Mouse (Mus musculus) 3T3-L1 (cell line): ENCODE measurements around the gene Hspa1b.
A peak's percentile ranks its signal among the peaks of the same experiment; 100 is the strongest.

Source experiments
- DNase-seq: peaks from one replicate; pipeline ENCODE4 v3.0.0-alpha.2; 2015; ENCODE audit warnings: low read depth, low spot score

The Hspa1b gene

DNA sequence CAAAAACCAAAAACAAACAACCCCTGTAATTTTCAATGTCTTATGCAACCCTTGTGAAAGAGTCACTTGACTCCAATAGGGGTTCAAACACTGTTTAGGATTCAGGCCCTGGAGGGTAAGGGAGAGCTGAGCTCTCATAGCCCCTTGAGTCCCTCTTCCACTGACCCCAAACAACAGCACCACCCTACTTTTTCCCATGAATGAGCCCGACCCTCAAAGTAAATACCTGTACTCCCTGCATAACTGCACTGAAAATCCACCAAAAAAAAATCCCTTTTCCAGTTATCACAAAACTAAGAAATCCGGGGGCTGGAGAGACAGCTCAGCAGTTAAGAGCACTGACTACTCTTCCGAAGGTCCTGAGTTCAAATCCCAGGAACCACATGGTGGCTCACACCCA is 3.2 kb downstream of the Hspa1b start:
- no peak for DNase-seq

DNA sequence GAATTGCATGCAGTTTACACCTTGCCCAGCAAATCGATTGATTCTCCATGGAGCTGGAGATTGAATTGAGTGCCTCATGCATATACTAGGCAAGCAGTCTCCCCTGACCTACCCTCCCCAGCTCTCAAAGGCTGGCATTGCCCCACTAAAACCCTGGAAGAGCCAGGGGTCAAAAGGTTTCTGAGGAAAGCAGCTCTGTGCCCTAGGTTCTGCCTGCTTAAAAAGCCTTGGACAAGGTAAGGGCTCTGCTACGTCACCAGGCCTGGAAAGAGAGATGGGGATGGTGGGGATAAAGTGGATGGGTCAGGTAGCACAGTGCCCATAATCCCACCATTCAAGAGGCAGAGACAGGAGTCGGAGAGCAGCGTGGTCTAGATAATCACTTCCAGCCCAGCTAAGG is 4.2 kb downstream of the Hspa1b start:
- DNase-seq, result no peak

DNA sequence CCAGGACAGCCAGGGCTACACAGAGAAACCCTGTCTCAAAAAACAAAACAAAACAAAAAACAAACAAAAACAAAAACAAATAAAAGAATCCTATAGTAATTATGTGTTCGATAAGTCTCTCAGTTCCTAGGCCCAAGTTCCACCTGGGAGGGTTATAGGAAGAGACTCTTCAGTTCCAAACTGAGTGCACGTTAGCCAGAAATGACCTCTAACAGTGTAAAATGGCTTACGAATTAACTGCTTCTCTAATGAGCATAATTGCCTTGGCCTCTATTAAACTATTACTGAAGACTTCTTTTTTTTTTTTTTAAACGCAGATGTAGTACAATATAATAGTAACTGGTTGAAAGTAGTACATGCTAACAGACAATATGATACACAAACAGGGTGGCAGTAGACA is 5.1 kb downstream of the Hspa1b start:
- DNase-seq, result no peak

DNA sequence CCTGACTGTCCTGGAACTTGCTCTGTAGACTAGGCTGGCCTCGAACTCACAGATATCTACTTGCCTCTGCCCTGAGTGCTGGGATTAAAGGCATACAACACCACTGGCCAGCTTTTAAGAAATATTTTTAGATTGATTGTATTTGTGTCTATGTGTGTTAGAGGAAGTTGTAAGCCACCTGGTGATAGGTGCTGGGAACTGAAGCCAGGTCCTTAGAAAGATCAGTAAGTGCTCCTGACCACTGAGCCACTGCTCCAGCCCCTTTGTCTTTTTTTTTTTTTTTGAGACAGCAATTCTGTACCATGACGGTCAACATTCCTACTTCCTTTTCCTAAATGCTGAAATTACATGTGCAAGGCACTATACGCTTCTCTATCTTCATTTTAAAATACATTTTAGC is 5.8 kb downstream of the Hspa1b start:
- DNase-seq, result no peak

DNA sequence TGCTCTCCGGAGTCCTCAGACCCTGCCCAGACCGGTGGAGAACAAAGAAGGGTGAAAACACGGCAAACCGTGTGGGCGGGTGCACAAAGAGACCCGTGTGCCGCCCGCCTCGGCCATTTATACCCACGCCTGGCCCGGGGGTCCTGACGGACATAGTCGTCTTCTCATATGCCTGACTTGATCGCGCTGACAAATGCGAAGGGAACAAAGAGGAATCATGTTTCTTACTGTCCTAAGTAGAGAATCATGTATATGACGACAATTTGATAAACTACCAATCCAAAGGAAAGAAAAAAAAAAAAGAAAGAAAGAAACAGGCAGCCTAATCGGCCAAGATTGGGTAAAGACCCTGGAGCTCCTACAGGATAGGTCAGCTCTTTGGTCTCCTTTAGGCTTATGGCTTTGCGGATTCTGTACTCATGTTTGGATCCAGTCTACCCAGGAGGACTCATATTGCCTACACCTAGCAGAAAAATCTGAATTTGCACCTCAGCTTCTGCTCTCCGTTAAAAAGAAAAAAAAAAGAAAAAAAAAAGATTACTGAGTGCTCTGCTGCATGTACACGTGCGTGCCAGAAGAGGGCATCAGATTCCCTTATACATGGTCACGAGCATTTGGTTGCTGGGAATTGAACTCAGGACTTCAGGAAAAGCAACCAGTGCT is 6.5 kb downstream of the Hspa1b start:
- peak; percentile 87 for DNase-seq

DNA sequence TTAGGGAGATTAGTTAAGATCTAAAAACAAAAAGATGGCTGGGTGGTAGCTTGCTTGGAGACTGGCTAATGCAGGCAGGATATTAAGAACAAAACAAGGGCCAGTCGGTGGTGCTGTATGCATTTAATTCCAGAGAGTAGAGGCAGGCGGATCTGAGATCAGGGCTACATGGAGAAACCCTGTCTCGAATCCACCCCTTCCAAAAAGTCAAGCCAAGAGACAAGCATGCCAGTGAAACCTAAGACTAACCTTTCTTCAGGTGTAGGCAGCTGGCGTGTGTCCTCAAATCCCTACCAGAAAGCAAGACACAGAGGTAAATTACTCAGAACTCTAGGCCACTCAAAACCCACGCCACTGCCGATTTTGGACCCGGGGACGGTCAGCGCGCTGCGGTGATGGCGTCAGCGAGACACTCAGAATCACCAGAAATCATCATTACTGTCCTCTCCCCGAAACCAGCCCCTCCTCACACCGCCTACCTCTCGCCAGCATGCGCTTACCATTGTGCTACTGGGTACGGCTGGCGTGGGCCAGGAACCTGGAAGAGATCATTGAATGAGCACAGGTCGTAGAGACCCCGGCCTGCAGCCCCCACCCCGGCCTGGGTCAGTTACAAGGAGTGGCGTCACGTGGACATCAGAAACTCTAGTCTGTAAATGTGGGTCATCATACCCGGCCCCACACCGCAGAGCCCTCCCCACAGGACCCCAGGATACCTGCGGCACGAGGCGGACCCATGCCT is 7.2 kb downstream of the Hspa1b start:
- no peak for DNase-seq

DNA sequence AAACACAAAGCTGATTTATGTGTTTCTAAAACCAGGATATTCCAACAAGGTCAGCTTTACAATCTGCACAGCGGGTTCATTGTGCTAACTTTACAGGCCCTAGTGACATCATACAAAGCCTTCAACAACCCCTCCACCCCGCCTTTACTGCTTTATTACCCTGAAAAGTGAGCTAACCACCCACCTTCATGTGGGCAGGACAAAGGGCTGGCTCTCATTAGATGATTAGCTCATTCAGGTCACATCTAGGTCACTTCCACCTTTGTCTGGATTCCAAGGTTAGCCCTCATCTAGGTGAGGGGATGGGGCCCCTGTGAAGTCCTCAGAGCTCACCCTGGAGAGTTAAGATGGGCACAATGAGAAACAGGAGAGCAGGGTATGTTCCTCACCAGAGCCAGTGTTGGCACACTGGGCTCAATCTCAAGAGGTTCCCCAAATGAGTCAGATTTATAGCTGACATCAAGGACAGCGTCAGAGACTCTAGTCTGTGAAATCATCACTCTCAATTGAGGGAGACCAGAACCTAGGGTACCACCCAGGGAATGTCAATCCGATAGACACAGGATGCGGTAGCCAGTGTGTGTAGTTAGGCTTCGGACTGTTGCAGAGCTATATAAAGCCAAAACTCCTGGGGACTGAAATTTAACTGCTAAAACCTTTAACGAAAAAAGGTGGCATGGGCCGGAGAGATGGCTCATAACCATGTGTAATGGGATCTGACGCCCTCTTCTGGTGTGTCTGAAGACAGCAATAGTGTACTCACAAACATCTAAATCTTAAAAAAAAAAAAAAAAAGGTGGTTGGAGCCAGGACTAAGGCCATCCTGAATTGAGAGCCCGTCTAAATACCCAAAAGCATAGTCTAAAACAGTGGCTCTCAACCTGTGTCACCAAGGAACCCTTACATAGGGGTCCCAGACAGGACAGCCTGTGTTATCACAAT is 8.3 kb downstream of the Hspa1b start:
- peak; percentile 62 for DNase-seq

DNA sequence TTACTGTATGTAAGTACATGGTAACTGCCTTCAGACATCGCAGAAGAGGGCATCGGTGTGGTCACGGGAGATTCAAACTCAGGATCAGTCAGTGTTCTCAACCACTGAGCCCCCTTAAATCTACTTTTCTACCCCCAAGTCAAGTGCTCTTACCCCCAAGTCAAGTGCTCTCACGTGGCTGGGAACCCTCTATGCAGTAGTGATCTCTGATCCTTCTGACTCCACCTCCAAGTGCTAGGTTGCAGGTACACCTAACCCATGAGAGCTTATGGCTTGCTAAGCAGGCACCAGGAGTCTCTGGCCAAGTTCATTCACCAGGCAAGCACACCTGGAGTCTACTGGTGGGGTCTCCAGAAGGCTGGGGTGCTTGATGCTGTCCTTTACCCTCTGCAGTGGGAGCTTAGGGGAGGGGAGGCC is 9.5 kb downstream of the Hspa1b start:
- DNase-seq, result no peak

DNA sequence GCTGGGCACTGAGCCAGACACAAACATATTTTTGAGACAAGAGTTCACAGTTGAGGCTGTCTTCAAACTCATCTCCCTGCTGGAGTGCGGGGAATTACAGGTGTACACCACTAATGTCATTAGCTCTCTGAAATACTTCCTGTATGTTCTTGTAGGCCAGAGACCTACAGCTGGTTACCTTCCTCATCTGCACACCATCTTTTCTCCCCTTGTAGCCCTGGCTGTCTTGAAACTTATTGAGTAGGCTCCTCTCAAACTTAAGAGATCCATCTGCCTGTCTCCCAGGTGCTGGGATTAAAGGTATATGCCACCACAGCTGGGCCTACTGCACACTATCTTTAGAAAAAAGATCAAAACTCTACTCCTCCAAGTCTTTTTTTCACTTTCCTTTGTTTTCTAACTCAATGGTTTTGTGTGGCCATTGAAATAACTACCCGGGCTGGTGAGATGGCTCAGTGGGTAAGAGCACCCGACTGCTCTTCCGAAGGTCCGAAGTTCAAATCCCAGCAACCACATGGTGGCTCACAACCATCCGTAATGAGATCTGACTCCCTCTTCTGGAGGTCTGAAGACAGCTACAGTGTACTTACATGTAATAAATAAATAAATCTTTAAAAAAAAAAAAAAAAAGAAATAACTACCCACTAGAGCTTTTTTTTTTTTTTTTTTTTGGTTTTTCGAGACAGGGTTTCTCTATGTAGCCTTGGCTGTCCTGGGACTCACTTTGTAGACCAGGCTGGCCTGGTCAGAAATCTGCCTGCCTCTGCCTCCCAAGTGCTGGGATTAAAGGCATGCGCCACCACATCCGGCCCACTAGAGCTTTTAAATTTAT is 10.1 kb downstream of the Hspa1b start:
- peak; percentile 30 for DNase-seq

DNA sequence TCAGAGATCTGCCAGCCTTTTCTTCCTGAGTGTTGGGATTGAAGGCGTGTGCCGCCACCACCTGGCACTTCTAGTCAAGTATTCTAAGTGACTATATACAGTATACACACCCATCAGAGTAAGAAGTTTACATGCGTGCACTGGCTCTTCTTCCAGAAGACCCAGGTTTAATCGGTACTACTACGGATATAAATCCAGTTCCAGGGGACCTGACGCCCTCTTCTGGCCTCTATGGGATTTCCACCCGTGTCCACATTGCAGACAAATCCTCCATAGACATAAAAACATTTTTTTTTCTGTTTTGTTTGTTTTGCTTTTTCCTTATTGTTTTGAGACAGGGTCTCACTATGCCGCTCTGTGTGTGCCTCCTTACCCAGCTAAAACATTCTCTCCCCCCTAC is 11.4 kb downstream of the Hspa1b start:
- DNase-seq, result peak; percentile 67

DNA sequence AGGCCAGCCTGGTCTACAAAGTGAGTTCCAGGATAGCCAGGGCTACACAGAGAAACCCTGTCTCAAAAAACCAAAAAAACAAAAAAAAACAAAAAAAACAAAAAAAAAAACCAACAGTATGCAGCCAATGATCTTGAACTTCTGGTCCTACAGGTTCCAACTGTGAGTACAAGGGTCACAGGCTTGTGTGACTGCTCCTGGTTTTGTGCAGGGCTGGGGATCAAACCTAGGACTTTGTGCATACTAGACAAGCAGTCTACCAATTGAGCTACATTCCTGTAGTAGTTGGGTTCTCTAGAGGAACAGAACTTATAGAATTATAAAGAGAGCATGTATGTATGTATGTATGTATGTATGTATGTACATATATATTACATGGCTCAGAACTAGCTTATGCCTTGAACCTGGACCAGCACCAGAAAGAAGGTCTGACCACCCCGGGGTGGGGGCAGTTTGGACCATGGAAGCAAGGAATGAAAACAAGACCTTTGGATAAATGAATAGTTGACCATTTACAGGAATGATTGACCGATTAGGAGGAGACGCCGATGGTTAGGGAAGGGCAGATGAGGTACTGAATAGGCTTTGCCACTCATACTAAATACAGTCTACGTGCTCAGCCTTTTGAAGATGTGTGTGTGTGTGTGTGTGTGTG is 12.4 kb downstream of the Hspa1b start:
- DNase-seq, result no peak

DNA sequence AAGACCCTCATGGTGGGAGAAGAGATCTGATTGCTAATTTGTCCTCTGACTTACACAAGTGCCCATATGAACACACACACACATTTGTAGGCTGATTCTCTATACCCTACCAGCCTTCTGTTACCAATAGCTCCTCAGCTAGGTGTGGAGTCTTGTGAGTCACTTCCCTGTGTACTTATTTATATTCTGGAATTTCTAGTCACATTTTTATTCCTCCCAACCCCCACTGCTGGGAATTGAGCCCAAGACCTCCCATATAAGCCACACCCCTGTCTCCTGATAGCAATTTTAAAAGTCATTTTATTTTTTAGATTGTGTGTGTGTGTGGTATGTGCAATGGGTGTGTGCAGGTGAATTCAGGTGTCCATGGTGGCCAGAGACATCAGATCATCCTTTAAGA is 14.7 kb downstream of the Hspa1b start:
- DNase-seq, result peak; percentile 66

DNA sequence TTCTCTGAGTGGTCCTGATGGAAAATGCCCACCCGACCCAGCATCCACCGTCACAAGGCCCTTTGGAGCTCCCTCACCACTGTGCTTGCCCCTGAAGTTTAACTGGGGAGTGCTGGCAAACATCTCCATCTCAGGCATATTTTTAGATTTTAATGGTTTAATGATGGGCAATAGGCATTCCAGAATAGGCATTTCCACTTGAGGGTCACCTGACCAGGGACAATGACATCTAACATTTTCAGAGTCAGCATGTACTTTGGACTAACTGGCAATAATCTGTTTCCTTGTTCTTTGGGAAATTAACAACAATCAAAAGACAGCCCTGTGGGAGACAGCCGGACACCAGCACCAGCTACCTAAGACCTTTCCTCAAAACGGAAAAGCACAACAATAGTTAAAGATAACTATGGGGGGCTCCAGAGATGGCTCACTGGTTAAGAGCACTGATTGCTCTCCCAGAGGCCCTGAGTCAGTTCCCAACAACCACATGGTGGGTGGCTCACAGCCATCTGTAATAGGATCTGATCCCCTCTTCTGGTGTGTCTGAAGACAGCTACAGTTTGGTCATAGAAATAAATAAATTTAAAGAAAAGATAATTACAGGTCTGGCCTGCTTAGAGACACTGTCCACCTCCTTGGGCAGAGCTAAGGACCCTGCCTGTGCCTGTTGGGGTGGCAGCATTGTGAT is 15.8 kb downstream of the Hspa1b start:
- DNase-seq, result peak; percentile 58

DNA sequence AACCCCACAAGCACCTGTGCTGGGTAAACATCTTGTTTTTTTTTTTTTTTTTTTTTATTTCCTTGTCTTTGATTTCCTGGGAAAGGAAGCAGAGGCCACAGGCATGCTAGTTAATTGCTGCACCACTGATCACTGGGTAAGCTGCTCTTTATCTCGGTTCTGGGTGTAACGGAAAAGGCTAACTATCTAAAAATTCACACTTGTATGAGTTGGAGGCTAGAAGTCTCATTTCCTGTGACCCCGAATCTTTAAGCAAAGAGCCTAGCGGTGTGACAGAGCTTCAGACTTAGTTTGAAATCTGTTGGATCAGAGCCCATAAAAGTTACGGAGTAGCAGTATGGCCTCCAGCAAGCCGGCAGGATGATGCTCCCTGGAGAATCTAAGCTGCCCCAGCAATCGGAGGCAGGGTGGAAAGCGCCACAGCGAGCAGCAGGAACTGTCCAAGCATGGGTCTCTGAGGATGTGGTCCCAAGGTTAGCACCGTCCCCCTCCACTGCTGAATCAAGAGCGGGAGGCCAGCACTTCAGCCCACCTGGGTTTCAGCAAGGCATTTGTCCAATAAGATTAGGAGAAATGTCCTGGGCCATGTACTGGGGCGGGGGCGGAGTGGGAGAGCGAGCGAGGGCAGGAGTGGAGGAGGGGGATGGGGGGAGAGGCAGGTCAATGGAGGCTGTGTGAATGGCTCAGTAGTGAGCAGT is 17.5 kb downstream of the Hspa1b start:
- DNase-seq, result no peak

DNA sequence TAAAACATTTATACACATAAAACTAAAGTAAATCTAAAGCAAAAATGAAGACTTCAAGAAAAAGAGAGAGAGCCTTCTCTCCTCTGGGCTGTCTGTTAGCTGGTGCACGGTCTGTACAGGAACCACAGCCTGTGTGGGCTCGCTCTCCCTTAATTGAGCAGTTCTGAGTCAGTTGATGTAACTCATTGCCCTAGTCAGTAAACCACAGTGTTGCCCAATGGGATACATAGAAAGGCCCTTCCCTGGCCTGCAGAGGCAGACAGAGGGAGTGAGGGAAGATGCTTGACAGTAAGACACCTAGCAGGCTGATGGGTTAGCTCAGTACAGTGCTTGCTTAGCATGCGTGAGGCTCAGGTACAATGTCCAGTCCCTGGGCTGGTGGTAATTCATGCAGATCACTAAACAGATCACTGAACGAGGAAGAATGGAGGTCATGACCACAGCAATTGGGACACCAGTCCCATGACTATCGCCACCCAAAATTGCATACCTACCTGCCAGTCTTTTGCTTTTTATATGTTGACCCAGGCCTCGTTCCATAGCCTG is 21.0 kb downstream of the Hspa1b start:
- no peak for DNase-seq

DNA sequence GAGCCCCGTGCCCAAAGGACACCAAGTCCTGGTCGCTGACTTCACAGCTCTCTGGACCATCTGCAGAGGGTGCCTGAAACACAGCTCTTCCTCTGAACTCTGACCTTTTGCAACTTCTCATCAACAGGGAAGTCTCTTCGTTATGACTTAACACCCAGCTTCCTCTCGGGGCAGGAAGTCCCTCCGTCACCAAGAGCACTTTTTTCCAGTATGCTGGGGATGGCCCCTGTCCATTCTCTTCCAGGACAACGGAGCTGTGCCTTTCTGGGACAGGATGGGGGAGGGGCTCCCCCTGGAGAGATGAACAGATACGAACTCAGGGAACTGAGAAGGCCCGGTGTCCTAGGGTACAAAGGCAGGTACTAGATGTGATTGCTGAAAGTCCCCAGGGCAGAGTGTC is 24.2 kb downstream of the Hspa1b start:
- no peak for DNase-seq

DNA sequence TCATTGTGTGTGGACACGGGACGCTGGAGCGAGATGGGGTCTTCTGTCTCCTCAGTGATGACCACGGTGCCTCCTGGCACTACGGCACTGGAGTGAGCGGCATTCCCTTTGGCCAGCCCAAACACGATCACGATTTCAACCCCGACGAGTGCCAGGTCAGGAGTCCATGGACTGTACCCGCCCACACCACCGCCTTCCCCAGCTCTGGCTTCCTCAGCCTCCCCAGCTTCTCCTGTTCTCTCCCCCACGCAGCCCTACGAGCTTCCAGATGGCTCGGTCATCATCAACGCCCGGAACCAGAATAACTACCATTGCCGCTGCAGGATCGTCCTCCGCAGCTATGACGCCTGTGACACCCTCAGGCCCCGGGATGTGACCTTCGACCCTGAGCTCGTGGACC is 25.0 kb downstream of the Hspa1b start:
- no peak for DNase-seq

DNA sequence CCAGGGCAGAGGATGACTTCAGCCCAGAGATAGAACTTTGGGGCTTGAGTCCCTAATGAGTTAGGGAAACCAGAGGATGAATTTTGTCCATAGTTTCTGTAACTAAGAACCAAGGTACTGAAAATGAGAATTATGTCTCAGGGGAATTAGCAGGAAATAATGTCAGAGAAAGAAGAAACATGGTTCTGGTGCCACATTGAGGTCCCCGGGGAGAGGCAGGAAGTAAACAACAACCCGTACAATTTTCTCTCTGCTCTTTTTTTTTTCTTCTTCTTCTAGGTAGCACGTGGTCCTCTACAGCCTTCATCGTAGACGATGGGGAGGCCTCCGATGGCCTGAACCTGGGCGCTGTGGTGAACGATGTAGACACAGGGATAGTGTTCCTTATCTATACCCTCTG is 26.8 kb downstream of the Hspa1b start:
- no peak for DNase-seq

DNA sequence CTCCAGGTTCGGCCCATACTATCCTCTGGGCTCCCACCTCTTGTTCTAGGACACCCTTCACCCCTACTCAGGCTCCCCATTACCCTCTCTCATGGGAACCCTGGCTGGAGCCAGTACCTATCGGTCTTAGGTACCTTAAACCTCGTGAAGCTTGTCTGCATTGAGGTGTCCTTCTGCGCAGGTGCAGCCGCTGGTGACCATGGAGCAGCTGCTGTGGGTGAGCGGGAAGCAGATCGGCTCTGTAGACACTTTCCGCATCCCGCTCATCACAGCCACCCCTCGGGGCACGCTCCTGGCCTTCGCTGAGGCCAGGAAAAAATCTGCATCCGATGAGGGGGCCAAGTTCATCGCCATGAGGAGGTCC is 27.3 kb downstream of the Hspa1b start:
- no peak for DNase-seq
